Mouse (Mus musculus): ENCODE measurements around the gene Slc2a4. TPM values are rescaled to one million over a fixed set of nuclear protein-coding genes. Genes with fewer than 3 reads are reported as not detected.

Slc2a4 gene
- 9.6 and 12.9 TPM in 2 replicates for polyA plus RNA-seq (2016; fragmentation: Nextera tagmentation; extraction: Ambion mirVana)

- H3K27ac ChIP-seq = peak within 1 kb of the TSS; percentile 72
- ATAC-seq (ENCODE audit: low FRiP score) = peak; percentile 93
- H3K27me3 ChIP-seq = peaks cover 6% of the 10 kb centered on the region; the same call in 1 of the 2 replicates
- H3K9me3 ChIP-seq (replicated peaks) = no peaks in the 10 kb centered on the region
- H3K9ac ChIP-seq = peak within 1 kb of the TSS; percentile 46
- no peaks in the 10 kb centered on the region for H3K36me3 ChIP-seq
- peaks cover 13% of the 10 kb centered on the region for H3K4me1 ChIP-seq
- peak within 1 kb of the TSS; percentile 57 for H3K4me2 ChIP-seq (replicated peaks)
- WGBS = under 1% methylated on average over 34 of the region's 34 CpGs
- H3K4me3 ChIP-seq = peak within 1 kb of the TSS; percentile 43
Measured at GRCm38 (mm10) chr11:69948066-69948762, at the start of gene Slc2a4. Gene Slc2a4 (minus strand): TSS chr11:69948188.

- H3K4me1 ChIP-seq = peaks cover 38% of the 10 kb centered on the region
- peak overlapping the region; percentile 96 for H3K9ac ChIP-seq
- peak overlapping the region; percentile 83 for H3K4me3 ChIP-seq
- H3K36me3 ChIP-seq = peaks cover 37% of the 10 kb centered on the region
- WGBS = under 1% methylated on average over 35 of the region's 44 CpGs
- H3K27ac ChIP-seq = peak overlapping the region; percentile 94
- ATAC-seq (ENCODE audit: low FRiP score) = peak; percentile 26
- no peaks in the 10 kb centered on the region for H3K9me3 ChIP-seq (replicated peaks)
- H3K27me3 ChIP-seq = no peaks in the 10 kb centered on the region
- H3K4me2 ChIP-seq (replicated peaks) = peak overlapping the region; percentile 62
Measured at GRCm38 (mm10) chr11:69997070-69997509, 49.1 kb upstream of the Slc2a4 start.

GRCm38 (mm10) chr11:69996161-69997061 lies 48.4 kb upstream of the Slc2a4 start:
- peaks cover 32% of the 10 kb centered on the region for H3K4me1 ChIP-seq

GRCm38 (mm10) chr11:69995391-69995960 lies 47.5 kb upstream of the Slc2a4 start, which contains the start of gene Phf23:
Gene Phf23 (plus strand): TSS chr11:69995777.
- peaks cover 31% of the 10 kb centered on the region for H3K4me1 ChIP-seq
- peak within 1 kb of the TSS; percentile 94 for H3K27ac ChIP-seq
- WGBS = under 1% methylated on average over 35 of the region's 36 CpGs
- H3K9ac ChIP-seq = peak within 1 kb of the TSS; percentile 96
- H3K36me3 ChIP-seq = peaks cover 37% of the 10 kb centered on the region
- ATAC-seq (ENCODE audit: low FRiP score) = peak; percentile 83
- H3K27me3 ChIP-seq = no peaks in the 10 kb centered on the region
- no peaks in the 10 kb centered on the region for H3K9me3 ChIP-seq (replicated peaks)
- peak within 1 kb of the TSS; percentile 83 for H3K4me3 ChIP-seq
- H3K4me2 ChIP-seq (replicated peaks) = peak within 1 kb of the TSS; percentile 62

More at GRCm38 (mm10) chr11:69996161-69997061, 48.4 kb upstream of the Slc2a4 start:
- 1% methylated on average over 60 of the region's 66 CpGs for WGBS
- peak overlapping the region; percentile 83 for H3K4me3 ChIP-seq
- no peaks in the 10 kb centered on the region for H3K27me3 ChIP-seq
- no peak; the same call in none of the 2 replicates for ATAC-seq (ENCODE audit: low FRiP score)
- H3K36me3 ChIP-seq = peaks cover 37% of the 10 kb centered on the region
- peak overlapping the region; percentile 94 for H3K27ac ChIP-seq
- H3K9ac ChIP-seq = peak overlapping the region; percentile 96
- H3K9me3 ChIP-seq (replicated peaks) = no peaks in the 10 kb centered on the region
- H3K4me2 ChIP-seq (replicated peaks) = peak overlapping the region; percentile 62

- peak overlapping the region; percentile 62; the same call in 1 of the 2 replicates for H3K4me2 ChIP-seq (replicated peaks)
- peak overlapping the region; percentile 83; the same call in 1 of the 2 replicates for H3K4me3 ChIP-seq
- no peaks in the 10 kb centered on the region for H3K9me3 ChIP-seq (replicated peaks)
- no peak overlapping the region for H3K9ac ChIP-seq
- H3K27me3 ChIP-seq = no peaks in the 10 kb centered on the region
- 89% methylated on average over 11 of the region's 11 CpGs for WGBS
- ATAC-seq (ENCODE audit: low FRiP score) = no peak
- H3K4me1 ChIP-seq = peaks cover 32% of the 10 kb centered on the region
- no peak overlapping the region for H3K27ac ChIP-seq
- H3K36me3 ChIP-seq = peaks cover 39% of the 10 kb centered on the region
Measured at GRCm38 (mm10) chr11:69994401-69995090, 46.6 kb upstream of the Slc2a4 start.

GRCm38 (mm10) chr11:69992932-69993331 lies 44.9 kb upstream of the Slc2a4 start:
- H3K27me3 ChIP-seq = no peaks in the 10 kb centered on the region
- H3K27ac ChIP-seq = no peak overlapping the region
- H3K36me3 ChIP-seq = peaks cover 39% of the 10 kb centered on the region
- no peak for ATAC-seq (ENCODE audit: low FRiP score)
- H3K4me1 ChIP-seq = peaks cover 27% of the 10 kb centered on the region
- WGBS = 87% methylated on average over 3 of the region's 3 CpGs
- no peaks in the 10 kb centered on the region for H3K9me3 ChIP-seq (replicated peaks)
- H3K4me2 ChIP-seq (replicated peaks) = peak overlapping the region; percentile 73
- H3K9ac ChIP-seq = peak overlapping the region; percentile 89
- H3K4me3 ChIP-seq = peak overlapping the region; percentile 77

- ATAC-seq (ENCODE audit: low FRiP score) = no peak
- Histone ChIP-seq H3K27me3 (no peaks in the 10 kb centered on the region), H3K4me2 (replicated peaks) (peak overlapping the region; percentile 73), H3K4me3 (peak overlapping the region; percentile 77), H3K9ac (peak overlapping the region; percentile 89), H3K36me3 (peaks cover 43% of the 10 kb centered on the region), H3K4me1 (peaks cover 21% of the 10 kb centered on the region), H3K27ac (no peak overlapping the region), H3K9me3 (replicated peaks) (no peaks in the 10 kb centered on the region)
- 90% methylated on average over 10 of the region's 10 CpGs for WGBS
Measured at GRCm38 (mm10) chr11:69992396-69992795, 44.4 kb upstream of the Slc2a4 start.

GRCm38 (mm10) chr11:69991711-69992110 lies 43.7 kb upstream of the Slc2a4 start:
- peak overlapping the region; percentile 92 for H3K27ac ChIP-seq
- peak overlapping the region; percentile 73 for H3K4me2 ChIP-seq (replicated peaks)
- peaks cover 19% of the 10 kb centered on the region for H3K4me1 ChIP-seq
- peaks cover 49% of the 10 kb centered on the region for H3K36me3 ChIP-seq
- peak overlapping the region; percentile 77 for H3K4me3 ChIP-seq
- ATAC-seq (ENCODE audit: low FRiP score) = 0 out of 2 replicates have a peak, but pooled peaks have one; percentile 11
- no peaks in the 10 kb centered on the region for H3K9me3 ChIP-seq (replicated peaks)
- WGBS = under 1% methylated on average over 15 of the region's 15 CpGs
- H3K27me3 ChIP-seq = no peaks in the 10 kb centered on the region
- peak overlapping the region; percentile 89 for H3K9ac ChIP-seq

GRCm38 (mm10) chr11:69990850-69991691 lies 43.1 kb upstream of the Slc2a4 start, which contains the start of gene Gabarap:
Gene Gabarap (plus strand): TSS chr11:69991143.
- peak within 1 kb of the TSS; percentile 89 for H3K9ac ChIP-seq
- peak; percentile 70 for ATAC-seq (ENCODE audit: low FRiP score)
- peak within 1 kb of the TSS; percentile 73 for H3K4me2 ChIP-seq (replicated peaks)
- WGBS = under 1% methylated on average over 40 of the region's 40 CpGs
- no peaks in the 10 kb centered on the region for H3K27me3 ChIP-seq
- H3K4me3 ChIP-seq = peak within 1 kb of the TSS; percentile 77
- H3K27ac ChIP-seq = peak within 1 kb of the TSS; percentile 92
- H3K4me1 ChIP-seq = peaks cover 19% of the 10 kb centered on the region
- no peaks in the 10 kb centered on the region for H3K9me3 ChIP-seq (replicated peaks)
- peaks cover 55% of the 10 kb centered on the region for H3K36me3 ChIP-seq

- no peak overlapping the region for H3K27ac ChIP-seq
- H3K4me3 ChIP-seq = no peak overlapping the region
- ATAC-seq (ENCODE audit: low FRiP score) = no peak
- H3K36me3 ChIP-seq = peaks cover 64% of the 10 kb centered on the region
- no peak overlapping the region for H3K4me2 ChIP-seq (replicated peaks)
- WGBS = 91% methylated on average over 8 of the region's 8 CpGs
- no peaks in the 10 kb centered on the region for H3K27me3 ChIP-seq
- no peaks in the 10 kb centered on the region for H3K9me3 ChIP-seq (replicated peaks)
- H3K4me1 ChIP-seq = peaks cover 19% of the 10 kb centered on the region
- 0 out of 2 replicates have a peak overlapping the region, but pooled peaks have one; percentile 24 for H3K9ac ChIP-seq
Measured at GRCm38 (mm10) chr11:69989949-69990348, 42.0 kb upstream of the Slc2a4 start.
